Mouse (Mus musculus) limb, embryonic 14.5 days (tissue): ENCODE results near the gene Dbp. TPM values are rescaled to one million over a fixed set of nuclear protein-coding genes. Genes with fewer than 3 reads are reported as not detected.
"Not testable (repeated sequence)": the region's sequence is repeated elsewhere in the genome, so short reads cannot be mapped to it uniquely, and the experiment has no call there.

ENCODE experiments used
- ATAC-seq: fragments of 200-750 bp; cut with Nextera tagmentation; 2 replicates; pipeline ENCODE4 v1.8.0; 2017; ENCODE audit warnings: low read depth, moderate number of reproducible peaks, moderate TSS enrichment; ENCODE audit not compliant: low FRiP score
- DNase-seq: peaks from one replicate; pipeline ENCODE4 v3.0.0-alpha.2; 2015; ENCODE audit warnings: low spot score
- H3K27ac ChIP-seq: fragments of 300-500 bp; sonication (generic); replicated peaks from 2 replicates; pipeline ENCODE4 v1.5.1; 2014; ENCODE audit warnings: low read depth, mild to moderate bottlenecking, low read length, moderate library complexity, mixed read lengths
- H3K27me3 ChIP-seq: fragments of 300-500 bp; sonication (generic); 2 replicates; pipeline ENCODE4 v1.6.1; 2014; ENCODE audit warnings: low read length, mixed read lengths; ENCODE audit not compliant: control insufficient read depth, insufficient read depth
- H3K36me3 ChIP-seq: fragments of 300-500 bp; sonication (generic); 2 replicates; pipeline ENCODE4 v1.6.1; 2014; ENCODE audit warnings: mild to moderate bottlenecking, low read length, moderate library complexity, mixed read lengths; ENCODE audit not compliant: control insufficient read depth, insufficient read depth
- H3K4me1 ChIP-seq: fragments of 300-500 bp; sonication (generic); 2 replicates; pipeline ENCODE4 v1.6.1; 2014; ENCODE audit warnings: antibody characterized with exemption, low read length, mixed read lengths; ENCODE audit not compliant: control insufficient read depth, insufficient read depth
- H3K4me2 ChIP-seq: fragments of 300-500 bp; sonication (generic); replicated peaks from 2 replicates; pipeline ENCODE4 v1.6.1; 2014; ENCODE audit warnings: low read depth, mild to moderate bottlenecking, low read length, moderate library complexity; ENCODE audit not compliant: severe bottlenecking
- H3K4me3 ChIP-seq: fragments of 300-500 bp; sonication (generic); replicated peaks from 2 replicates; pipeline ENCODE4 v1.5.1; 2014; ENCODE audit warnings: low read length
- H3K9ac ChIP-seq: fragments of 300-500 bp; sonication (generic); 2 replicates; pipeline ENCODE4 v1.6.1; 2014; ENCODE audit warnings: mild to moderate bottlenecking, low read depth, low read length, moderate library complexity; ENCODE audit not compliant: severe bottlenecking
- H3K9me3 ChIP-seq: fragments of 300-500 bp; sonication (generic); 2 replicates; pipeline ENCODE4 v1.6.1; 2016; ENCODE audit warnings: low read length; ENCODE audit not compliant: control insufficient read depth
- POLR2A ChIP-seq: fragments of 200-500 bp; IDR thresholded peaks from 2 replicates; pipeline ENCODE4 v1.8.0; 2012; ENCODE audit warnings: inconsistent platforms, mild to moderate bottlenecking, moderate library complexity, borderline replicate concordance; ENCODE audit not compliant: insufficient read depth, insufficient read length; ENCODE audit errors: extremely low read depth
- WGBS: fragments of 180-500 bp; shearing (Covaris S2); extraction: QIAGEN DNeasy Blood & Tissue Kit; methylation state at CpG from one replicate; pipeline ENCODE4 v1.1.7; 2014; 5-methylcytosine and 5-hydroxymethylcytosine counted together
- polyA plus RNA-seq, 2 experiments: library from polyadenylated mRNA; depleted of rRNA in 1 of 2; stranded (reverse) in 1 of 2; unstranded in 1 of 2; fragments of >200 nt; fragmentation: Nextera tagmentation in 1 of 2; extraction: Ambion mirVana in 1 of 2; gene quantifications; 2 replicates each; pipeline versions ENCODE4 v1.2.1 to v1.2.3; 2012 to 2014

The Dbp gene
- polyA plus RNA-seq (2012; rRNA removed) (15.1 and 16.8 TPM in 2 replicates), polyA plus RNA-seq (2014; fragmentation: Nextera tagmentation; extraction: Ambion mirVana) (7.0 and 8.9 TPM in 2 replicates)

DNA sequence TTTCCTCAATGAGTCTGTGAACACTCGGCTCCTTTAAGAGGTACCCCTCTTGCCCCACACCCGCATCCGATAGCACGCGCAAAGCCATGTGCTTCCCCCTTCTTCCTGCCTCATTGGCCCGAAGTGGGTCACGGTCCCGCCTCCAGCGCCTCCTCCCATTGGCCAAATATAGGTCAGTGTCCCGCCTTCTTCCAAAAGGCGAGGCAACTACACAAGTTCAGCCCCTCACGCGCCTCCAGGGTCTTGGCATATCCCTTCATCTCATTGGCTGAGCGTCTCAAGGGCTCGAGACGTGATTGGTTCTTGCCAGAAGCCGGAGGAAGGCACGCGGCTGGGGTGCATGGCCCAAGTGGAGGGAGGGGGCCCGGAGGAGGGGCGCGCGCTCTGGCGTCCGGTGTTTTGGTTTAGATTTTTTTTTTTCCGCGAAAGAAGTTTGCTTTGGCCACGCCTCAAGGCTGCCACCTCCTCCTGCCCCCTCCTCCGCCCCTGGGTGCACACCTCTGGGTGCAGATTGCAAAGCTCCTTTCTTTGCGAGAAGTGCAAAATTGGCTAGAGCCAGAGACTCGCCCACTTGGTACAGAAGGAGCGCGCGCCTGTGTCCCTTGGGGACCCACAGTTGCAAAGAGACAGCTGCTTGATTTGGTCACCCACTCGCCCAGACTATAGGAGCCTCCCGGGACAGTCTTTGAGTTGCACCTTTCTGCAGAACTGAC is at the start of gene Dbp:
TSS of gene Dbp (plus strand) at position 359 of the 713 bp plus-strand sequence.
- Histone ChIP-seq H3K4me3 (peak within 1 kb of the TSS; percentile 63), H3K9me3 (no peaks in the 10 kb centered on the region), H3K4me2 (peak within 1 kb of the TSS; percentile 88), H3K4me1 (peaks cover 42% of the 10 kb centered on the region), H3K36me3 (peaks cover 9% of the 10 kb centered on the region), H3K27me3 (peaks cover 8% of the 10 kb centered on the region; the same call in 1 of the 2 replicates), H3K27ac (peak within 1 kb of the TSS; percentile 79), H3K9ac (peak within 1 kb of the TSS; percentile 49)
- DNase-seq (peak; percentile 99), ATAC-seq (peak; percentile 91)
- no peak for TF ChIP-seq POLR2A
- WGBS: under 1% methylated on average over 35 of the region's 36 CpGs

DNA sequence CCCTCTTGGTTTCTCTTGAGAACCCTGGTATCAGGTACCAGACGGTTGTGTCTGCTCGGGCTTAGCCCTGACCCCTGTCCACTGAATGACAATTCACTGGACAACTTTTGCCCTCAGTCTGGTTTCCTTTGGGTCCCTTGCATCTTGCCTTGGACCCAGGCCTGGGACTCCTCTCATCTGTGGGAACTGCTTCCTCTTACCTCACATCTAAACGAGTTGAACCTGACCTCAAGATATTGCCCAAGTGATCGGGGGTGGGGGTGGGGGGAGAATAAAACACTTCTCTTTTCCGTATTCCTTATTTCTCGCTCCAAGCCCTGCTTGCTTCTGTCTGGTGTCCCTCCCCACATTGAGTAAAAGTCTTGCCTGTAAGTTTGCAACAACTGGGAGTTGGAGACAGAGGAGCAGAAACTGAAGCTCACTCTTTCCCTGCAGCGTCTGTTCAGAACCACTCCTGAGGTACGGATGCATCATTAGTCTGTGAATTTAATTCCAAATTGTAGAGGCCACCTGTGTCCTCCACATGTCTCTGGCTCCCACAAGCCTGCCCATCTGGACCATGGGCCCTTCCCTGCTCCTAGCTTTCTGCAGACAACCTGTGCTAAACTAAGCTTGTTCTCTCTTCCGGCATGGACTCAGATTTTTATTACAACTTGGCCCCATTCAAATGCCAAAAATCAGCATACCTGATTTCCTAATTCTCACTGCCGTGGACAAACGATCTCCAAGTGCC is 44.0 kb upstream of the Dbp start:
- no peak overlapping the region for H3K9ac ChIP-seq
- no peaks in the 10 kb centered on the region for H3K27me3 ChIP-seq
- no peak for TF ChIP-seq POLR2A
- H3K9me3 ChIP-seq: no peaks in the 10 kb centered on the region
- no peak overlapping the region for H3K27ac ChIP-seq
- no peak overlapping the region for H3K4me3 ChIP-seq
- H3K36me3 ChIP-seq: no peaks in the 10 kb centered on the region
- 76% methylated on average over 11 of the region's 11 CpGs for WGBS
- H3K4me1 ChIP-seq: no peaks in the 10 kb centered on the region
- no peak overlapping the region for H3K4me2 ChIP-seq
- DNase-seq: no peak
- ATAC-seq: no peak

DNA sequence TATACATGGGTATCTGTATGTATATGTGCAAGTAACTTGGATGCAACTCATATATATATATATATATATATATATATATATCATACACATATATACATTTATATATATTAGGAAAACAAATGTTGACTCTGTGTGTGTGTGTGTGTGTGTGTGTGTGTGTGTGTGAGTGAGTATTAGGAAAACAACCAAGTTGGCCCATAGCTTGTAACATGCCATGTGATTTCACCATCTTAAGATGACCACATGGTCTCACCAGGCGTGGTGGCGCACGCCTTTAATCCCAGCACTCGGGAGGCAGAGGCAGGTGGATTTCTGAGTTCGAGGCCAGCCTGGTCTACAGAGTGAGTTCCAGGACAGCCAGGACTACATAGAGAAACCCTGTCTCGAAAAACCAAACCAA is 43.2 kb upstream of the Dbp start:
- not testable (repeated sequence) for DNase-seq, ATAC-seq, H3K27me3 ChIP-seq, H3K4me1 ChIP-seq, H3K9ac ChIP-seq, H3K36me3 ChIP-seq, H3K27ac ChIP-seq, H3K4me2 ChIP-seq, H3K9me3 ChIP-seq, H3K4me3 ChIP-seq
- 87% methylated on average over 5 of the region's 6 CpGs for WGBS

DNA sequence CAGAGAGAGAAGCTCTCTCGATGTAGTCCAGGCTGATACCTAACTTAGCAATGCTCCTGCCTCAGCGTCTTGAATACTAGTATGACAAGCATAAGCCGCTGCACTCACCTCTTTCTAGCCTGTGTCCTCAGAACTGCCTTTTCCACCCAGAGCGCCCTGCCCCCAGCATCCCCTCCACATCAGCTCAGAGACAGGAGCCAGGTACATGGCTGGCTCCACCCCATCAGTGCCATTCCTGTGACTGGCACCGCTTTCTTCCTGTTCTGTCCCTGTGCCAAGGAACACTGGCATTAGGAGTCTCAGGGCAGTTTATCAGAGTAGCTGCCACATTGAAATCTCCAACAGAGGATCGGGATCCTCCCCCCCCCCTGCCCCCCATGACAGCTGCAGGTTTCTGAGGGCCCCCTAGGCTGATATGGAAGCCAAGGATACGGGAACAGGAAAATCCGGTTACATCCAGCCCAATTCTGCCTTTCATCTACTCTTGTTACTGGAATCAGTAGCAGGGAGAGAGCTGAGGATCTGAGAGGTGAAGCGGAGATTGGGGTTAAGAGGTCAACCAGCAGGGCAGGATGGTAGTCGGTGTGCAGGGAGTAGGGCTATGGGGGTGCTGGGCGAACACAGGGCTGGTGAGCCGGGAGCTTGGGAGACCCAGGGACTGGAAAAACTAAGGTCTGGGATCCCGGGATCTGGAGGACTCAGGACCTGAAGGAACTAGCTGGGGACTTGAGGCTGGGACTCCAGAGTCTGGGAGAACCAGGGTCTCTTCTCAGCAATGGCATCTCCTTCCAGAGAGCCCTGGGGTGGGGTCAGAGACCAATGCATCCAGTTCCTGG is 39.4 kb upstream of the Dbp start:
- Histone ChIP-seq H3K9ac (no peak overlapping the region), H3K36me3 (no peaks in the 10 kb centered on the region), H3K27me3 (no peaks in the 10 kb centered on the region), H3K9me3 (no peaks in the 10 kb centered on the region), H3K4me1 (no peaks in the 10 kb centered on the region), H3K27ac (no peak overlapping the region), H3K4me3 (no peak overlapping the region), H3K4me2 (no peak overlapping the region; the same call in 1 of the 2 replicates)
- no peak for ATAC-seq
- no peak for TF ChIP-seq POLR2A
- 42% methylated on average over 13 of the region's 13 CpGs for WGBS
- DNase-seq: no peak

DNA sequence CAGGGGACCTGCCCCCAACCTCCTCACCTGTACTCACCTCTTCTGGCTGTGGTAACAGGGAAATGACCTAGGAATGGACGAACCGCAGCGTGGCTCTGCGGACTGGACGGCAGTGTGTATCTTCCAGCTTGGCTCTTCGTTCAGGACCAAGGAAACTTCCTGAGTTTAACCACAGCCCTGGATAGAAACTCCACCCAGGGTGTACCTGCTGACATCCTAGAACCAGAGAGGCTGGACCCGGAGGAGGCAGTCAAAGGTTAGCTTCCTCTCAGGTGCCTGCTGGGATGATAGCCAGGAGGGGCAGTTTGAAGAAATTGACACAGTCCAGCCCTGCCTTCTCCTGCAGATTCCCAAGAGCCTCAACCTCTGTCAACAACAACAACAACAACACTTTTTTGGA is 38.7 kb upstream of the Dbp start, which contains the start of gene Fut2:
TSS of gene Fut2 (minus strand) at position 234 of the 400 bp plus-strand sequence.
- no peak within 1 kb of the TSS for H3K27ac ChIP-seq
- WGBS: 74% methylated on average over 7 of the region's 7 CpGs
- no peak for ATAC-seq

More for the DNA sequence above, 38.7 kb upstream of the Dbp start, which contains the start of gene Fut2:
- no peak within 1 kb of the TSS for H3K9ac ChIP-seq
- H3K4me2 ChIP-seq: no peak within 1 kb of the TSS; the same call in 1 of the 2 replicates
- no peaks in the 10 kb centered on the region for H3K9me3 ChIP-seq
- H3K4me1 ChIP-seq: no peaks in the 10 kb centered on the region
- no peak for DNase-seq
- no peak for TF ChIP-seq POLR2A
- H3K36me3 ChIP-seq: no peaks in the 10 kb centered on the region
- H3K4me3 ChIP-seq: no peak within 1 kb of the TSS
- H3K27me3 ChIP-seq: no peaks in the 10 kb centered on the region
